8 mouse cellular contexts compared by ENCODE assay signal in the genomic region with DNA sequence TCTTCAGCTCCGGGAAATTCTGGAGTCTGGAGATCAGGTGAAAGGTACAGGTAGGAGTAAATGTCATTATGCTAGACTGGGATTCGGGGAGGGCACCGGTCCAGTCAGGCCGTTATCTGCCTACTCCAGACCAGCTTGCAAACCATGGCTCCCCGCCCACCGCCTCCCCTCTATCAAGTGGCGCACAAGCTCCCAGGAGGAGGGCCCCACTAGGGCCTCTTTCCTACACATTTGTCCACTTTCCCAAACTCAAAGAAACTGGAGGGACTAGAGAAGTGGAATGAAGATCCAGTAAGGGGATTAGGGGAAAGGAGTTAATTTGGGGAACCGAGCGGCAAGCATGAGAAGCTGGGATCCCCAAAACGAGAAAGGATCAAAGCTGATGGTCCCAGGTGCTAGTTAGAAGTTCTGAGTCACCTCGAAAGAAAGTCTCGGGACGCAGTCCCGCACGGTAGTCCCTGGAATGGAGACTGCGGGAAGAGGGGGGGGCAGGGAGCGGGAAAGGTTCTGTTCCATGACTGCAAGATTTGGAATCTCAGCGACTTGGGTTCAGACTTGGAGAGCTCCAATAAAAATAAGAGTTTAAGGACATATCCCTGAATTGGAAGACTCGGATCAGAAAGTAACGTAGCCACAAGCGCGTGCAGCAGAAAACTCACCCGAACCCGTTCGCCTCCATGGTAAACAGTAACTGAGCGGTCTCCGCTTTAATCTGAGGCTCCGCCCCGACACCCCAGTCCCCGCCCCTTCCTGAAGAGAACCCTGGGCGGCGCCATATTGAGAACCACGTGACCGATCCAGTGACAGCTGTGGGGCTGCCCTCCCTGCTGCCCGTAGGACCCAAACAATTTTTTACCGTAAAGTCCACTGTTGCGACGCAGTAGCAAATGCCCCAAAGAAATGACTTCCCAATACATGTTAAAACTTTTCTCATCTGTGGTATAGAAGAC. TPM values are rescaled to one million over a fixed set of nuclear protein-coding genes. Genes with fewer than 3 reads are reported as not detected.
A peak's percentile ranks its signal among the peaks of the same experiment; 100 is the strongest.
DNase-seq lines count a peak whose midpoint lies in the region; ATAC-seq and TF ChIP-seq lines count a peak whose summit lies in the region.

A gene (minus strand): TSS at position 742 of the 950 bp plus-strand sequence.

- peaks cover 0 to 5% of the 10 kb centered on the region in 2 experiments; a peak in 2 of 4 replicates for H3K4me1 ChIP-seq in MEL (ENCODE audit: control insufficient read depth in 1 of 2, insufficient read depth in 2 of 2, low read length in 2 of 2)
- peaks cover 22% of the 10 kb centered on the region for H3K4me1 ChIP-seq in cerebellum, adult 2 months (ENCODE audit: control insufficient read depth, insufficient read depth, low read length)
- peaks cover 14% of the 10 kb centered on the region for H3K4me1 ChIP-seq in lung, embryonic 16.5 days (replicated peaks; ENCODE audit: control insufficient read depth, insufficient read depth, low read length)

- peak in 1 of 2 experiments; percentile 88; a peak in 2 of 4 replicates for TF ChIP-seq POLR2A in MEL (IDR thresholded peaks at IDR 0.05; ENCODE audit: control insufficient read depth in 1 of 2, insufficient read depth in 1 of 2, low read depth in 1 of 2, low read length in 2 of 2, poor library complexity in 1 of 2)
- peak; percentile 70; the same call in 1 of the 2 replicates for TF ChIP-seq POLR2A in cerebellum, adult 2 months (IDR thresholded peaks at IDR 0.05; ENCODE audit: borderline replicate concordance, insufficient read depth, low read length)

- peaks cover 0 to 5% of the 10 kb centered on the region in 2 experiments; a peak in 2 of 4 replicates for H3K36me3 ChIP-seq in MEL (ENCODE audit: control insufficient read depth in 1 of 2, insufficient read depth in 2 of 2, low read length in 2 of 2)
- H3K36me3 ChIP-seq in lung, embryonic 16.5 days (ENCODE audit: control insufficient read depth, insufficient read depth, low read length), result peaks cover 2% of the 10 kb centered on the region; the same call in 1 of the 2 replicates

- peak within 1 kb of the TSS; percentile 70 for H3K27ac ChIP-seq in MEL (ENCODE audit: control insufficient read depth, low read depth, low read length)
- peak within 1 kb of the TSS; percentile 64 for H3K27ac ChIP-seq in cerebellum, adult 2 months (ENCODE audit: insufficient read depth, low read length)
- H3K27ac ChIP-seq in lung, embryonic 16.5 days (ENCODE audit: low read length), result peak within 1 kb of the TSS; percentile 58

- peak within 1 kb of the TSS; percentile 65 to 85 for H3K4me3 ChIP-seq in MEL (ENCODE audit: control insufficient read depth in 1 of 2, insufficient read depth in 1 of 2, low read depth in 2 of 2, low read length in 2 of 2)
- H3K4me3 ChIP-seq in cerebellum, adult 2 months (replicated peaks; ENCODE audit: insufficient read depth, low read depth, low read length), result peak within 1 kb of the TSS; percentile 90
- H3K4me3 ChIP-seq in lung, embryonic 16.5 days (ENCODE audit: low read length), result peak within 1 kb of the TSS; percentile 91

- no peak for TF ChIP-seq CTCF in MEL (IDR thresholded peaks at IDR 0.05 in 2 of 3, conservative IDR thresholded peaks at IDR 0.05 in 1 of 3; ENCODE audit: control insufficient read depth in 1 of 3, insufficient read depth in 1 of 3, low read depth in 2 of 3, low read length in 3 of 3, poor library complexity in 1 of 3, severe bottlenecking in 1 of 3)
- no peak for TF ChIP-seq CTCF in cerebellum, adult 2 months (IDR thresholded peaks at IDR 0.05; ENCODE audit: borderline replicate concordance, insufficient read depth, low read depth, low read length)

- peak within 1 kb of the TSS; percentile 95 for H3K4me2 ChIP-seq in lung, embryonic 16.5 days (ENCODE audit: low read depth, low read length)

- ATAC-seq in hematopoietic stem cell, adult 5-6 weeks (replicated peaks in 1 of 2; ENCODE audit: insufficient read depth in 1 of 2, low FRiP score in 2 of 2, low TSS enrichment in 1 of 2, low read depth in 1 of 2, poor library complexity in 2 of 2, severe bottlenecking in 2 of 2), result peak; percentile 88 to 89
- ATAC-seq in lung, embryonic 16.5 days (ENCODE audit: low read depth), result peak; percentile 96

- H3K27me3 ChIP-seq in MEL (ENCODE audit: control insufficient read depth in 1 of 2, insufficient read depth in 2 of 2, low read length in 2 of 2), result no peaks in the 10 kb centered on the region
- H3K27me3 ChIP-seq in cerebellum, adult 2 months (ENCODE audit: control insufficient read depth, insufficient read depth, low read length), result no peaks in the 10 kb centered on the region
- H3K27me3 ChIP-seq in lung, embryonic 16.5 days (ENCODE audit: control insufficient read depth, insufficient read depth, low read depth, low read length), result no peaks in the 10 kb centered on the region

- peak within 1 kb of the TSS; percentile 77 for H3K9ac ChIP-seq in MEL (ENCODE audit: control insufficient read depth, low read depth, low read length, poor library complexity, severe bottlenecking)
- H3K9ac ChIP-seq in lung, embryonic 16.5 days (ENCODE audit: low read length), result peak within 1 kb of the TSS; percentile 86

- peak; percentile 96 for DNase-seq in MEL (ENCODE audit: low read depth, low spot score)
- DNase-seq in cerebellum, adult 2 months, result peak; percentile 95 to 96
- DNase-seq in forelimb bud, embryonic 11.5 days (ENCODE audit: low read depth, low spot score), result peak; percentile 94
- DNase-seq in layer of hippocampus, adult 9-10 months (ENCODE audit: low spot score), result peak; percentile 90
- peak; percentile 72 for DNase-seq in ovary, postnatal 10 days (ENCODE audit: low spot score)
- DNase-seq in thymus, postnatal 10 days (ENCODE audit: low spot score in 2 of 2), result peak; percentile 94 to 95

- under 1% methylated on average over 38 of the region's 38 CpGs for WGBS in cerebellum, adult 2 months
- WGBS in lung, embryonic 16.5 days, result under 1% methylated on average over 38 of the region's 38 CpGs

- no peaks in the 10 kb centered on the region for H3K9me3 ChIP-seq in MEL (replicated peaks; ENCODE audit: insufficient read depth, low read length)
- no peaks in the 10 kb centered on the region for H3K9me3 ChIP-seq in lung, embryonic 16.5 days (ENCODE audit: control insufficient read depth, low read length)

- peak; percentile 50 to 77; a peak in 3 of 4 replicates for TF ChIP-seq EP300 in MEL (IDR thresholded peaks at IDR 0.05; ENCODE audit: low read depth in 1 of 2, low read length in 2 of 2)

- TF ChIP-seq RAD21 in MEL (IDR thresholded peaks at IDR 0.05; ENCODE audit: low read depth, low read length), result no peak

- H3K79me2 ChIP-seq in MEL (ENCODE audit: control insufficient read depth, insufficient read depth, low read length, poor library complexity), result peaks cover 6% of the 10 kb centered on the region; the same call in 1 of the 2 replicates

TF ChIP-seq in MEL, 35 proteins besides CTCF, POLR2A, EP300 and RAD21:
- TF ChIP-seq TCF12 (IDR thresholded peaks at IDR 0.05; ENCODE audit: low read depth, low read length) (peak; percentile 83), JUND (IDR thresholded peaks at IDR 0.05; ENCODE audit: low read depth, low read length) (no peak), MXI1 (IDR thresholded peaks at IDR 0.05; ENCODE audit: low read depth, low read length) (peak; percentile 100), ZMIZ1 (IDR thresholded peaks at IDR 0.05; ENCODE audit: low read depth, low read length) (peak; percentile 26; the same call in 1 of the 2 replicates), MEF2A (IDR thresholded peaks at IDR 0.05; ENCODE audit: extremely low read depth, insufficient replicate concordance, low read depth, low read length, poor library complexity, severe bottlenecking) (no peak), ZC3H11A (IDR thresholded peaks at IDR 0.05; ENCODE audit: low read depth, low read length) (no peak), USF2 (IDR thresholded peaks at IDR 0.05; ENCODE audit: borderline replicate concordance in 1 of 2, insufficient read depth in 1 of 2, low read depth in 1 of 2, low read length in 2 of 2) (peak; percentile 53 to 92; a peak in 3 of 4 replicates), MAX (IDR thresholded peaks at IDR 0.05; ENCODE audit: low read length) (peak; percentile 96), RCOR1 (IDR thresholded peaks at IDR 0.05; ENCODE audit: low read depth, low read length) (peak; percentile 22), MYC (IDR thresholded peaks at IDR 0.05; ENCODE audit: low read depth, low read length) (peak; percentile 2; the same call in 1 of the 2 replicates), KAT2A (conservative IDR thresholded peaks at IDR 0.05; ENCODE audit: low read depth, low read length) (no peak; the same call in 1 of the 2 replicates), USF1 (IDR thresholded peaks at IDR 0.05; ENCODE audit: low read depth, low read length) (peak; percentile 99), HCFC1 (IDR thresholded peaks at IDR 0.05; ENCODE audit: low read depth, low read length) (peak; percentile 96), TAL1 (IDR thresholded peaks at IDR 0.05; ENCODE audit: low read length) (peak; percentile 91), SIN3A (IDR thresholded peaks at IDR 0.05; ENCODE audit: low read length) (peak; percentile 100), E2F4 (IDR thresholded peaks at IDR 0.05; ENCODE audit: borderline replicate concordance, low read depth, low read length) (no peak), NELFE (IDR thresholded peaks at IDR 0.05; ENCODE audit: low read depth, low read length) (peak; percentile 73), ETS1 (IDR thresholded peaks at IDR 0.05; ENCODE audit: low read depth, low read length) (peak; percentile 55; the same call in 1 of the 2 replicates), BHLHE40 (IDR thresholded peaks at IDR 0.05; ENCODE audit: borderline replicate concordance, low read depth, low read length) (no peak), GATA1 (IDR thresholded peaks at IDR 0.05; ENCODE audit: low read depth, low read length) (peak; percentile 40; the same call in 1 of the 2 replicates), UBTF (IDR thresholded peaks at IDR 0.05; ENCODE audit: borderline replicate concordance, insufficient read depth, low read depth, low read length) (no peak), TBP (IDR thresholded peaks at IDR 0.05; ENCODE audit: low read depth, low read length) (peak; percentile 74), CHD2 (IDR thresholded peaks at IDR 0.05; ENCODE audit: low read length) (no peak), ELF1 (IDR thresholded peaks at IDR 0.05; ENCODE audit: low read depth, low read length) (peak; percentile 70)

RNA-seq across cellular contexts. Expression of the gene that starts here (rescaled TPM):
- total RNA-seq in MEL (2012; rRNA removed), result 72.0 and 108 TPM in 2 replicates
- 100 to 1,000 TPM; 132 to 645 TPM for polyA plus RNA-seq in MEL (2012; ENCODE audit: insufficient read depth in 1 of 2, insufficient read length in 2 of 2, low read depth in 1 of 2, low replicate concordance in 2 of 2, missing spikeins in 1 of 2)
- polyA plus RNA-seq in cerebellum, adult 2 months (2012; rRNA removed), result 107 and 109 TPM in 2 replicates
- total RNA-seq in hematopoietic stem cell, adult 5-6 weeks (2017), result 40.1 and 52.0 TPM in 2 replicates
- polyA plus RNA-seq in lung, embryonic 16.5 days (2015; fragmentation: Nextera tagmentation; extraction: Ambion mirVana), result 102 and 107 TPM in 2 replicates

Comparison
In these comparisons a context has a peak if more than half of its experiments do, and no peak if none do; other contexts are left out.
1. Peak in every context shown above with its lines: DNase-seq, ATAC-seq, H3K4me3 ChIP-seq and H3K27ac ChIP-seq.